Mouse (Mus musculus) myocyte (in vitro differentiated cells): ENCODE data around the gene Tas2r105. TPM values are rescaled to one million over a fixed set of nuclear protein-coding genes. Genes with fewer than 3 reads are reported as not detected.

ENCODE experiments used
- H3K27me3 ChIP-seq: one replicate; pipeline ENCODE4 v1.6.1; 2011; ENCODE audit not compliant: control insufficient read depth, insufficient read depth, insufficient read length
- H3K36me3 ChIP-seq: one replicate; pipeline ENCODE4 v1.6.1; 2011; ENCODE audit not compliant: control insufficient read depth, insufficient read depth
- H3K4me2 ChIP-seq: one replicate; pipeline ENCODE4 v1.6.1; 2011; ENCODE audit warnings: low read depth, control low read depth
- H3K4me3 ChIP-seq: one replicate; pipeline ENCODE4 v1.5.1; 2011; ENCODE audit warnings: mild to moderate bottlenecking, control low read depth, moderate library complexity
- H3K79me2 ChIP-seq: one replicate; pipeline ENCODE4 v1.6.1; 2011; ENCODE audit not compliant: control insufficient read depth, insufficient read depth
- H3ac ChIP-seq: one replicate; pipeline ENCODE4 v1.6.1; 2011; ENCODE audit not compliant: control insufficient read depth, insufficient read length
- CEBPB ChIP-seq: IDR thresholded peaks from 2 replicates; pipeline ENCODE4 v1.6.1; 2011; ENCODE audit warnings: mild to moderate bottlenecking, moderate library complexity; ENCODE audit not compliant: poor library complexity, insufficient read depth, severe bottlenecking
- E2F4 ChIP-seq: IDR thresholded peaks from one replicate; pipeline ENCODE4 v1.6.1; 2011; ENCODE audit warnings: mild to moderate bottlenecking, control low read depth, moderate library complexity; ENCODE audit not compliant: insufficient read depth
- MAX ChIP-seq: IDR thresholded peaks from one replicate; pipeline ENCODE4 v1.6.1; 2011; ENCODE audit warnings: low read depth, mild to moderate bottlenecking, control low read depth
- MYOD1 ChIP-seq, 3 experiments: IDR thresholded peaks; one replicate each; pipeline ENCODE4 v1.6.1; 2011; ENCODE audit warnings: control low read depth in 2 of 3, low read depth in 2 of 3, mild to moderate bottlenecking in 2 of 3, moderate library complexity in 1 of 3; ENCODE audit not compliant: insufficient read length in 2 of 3, control insufficient read depth in 1 of 3
- MYOG ChIP-seq, 3 experiments: IDR thresholded peaks; one replicate each; pipeline ENCODE4 v1.6.1; 2011; ENCODE audit warnings: control low read depth in 2 of 3, low read depth in 2 of 3, mild to moderate bottlenecking in 2 of 3; ENCODE audit not compliant: insufficient read length in 2 of 3, control insufficient read depth in 1 of 3, insufficient read depth in 1 of 3
- POLR2A ChIP-seq: IDR thresholded peaks from one replicate; pipeline ENCODE4 v1.6.1; 2011; ENCODE audit warnings: low read depth, mild to moderate bottlenecking, control low read depth, moderate library complexity; ENCODE audit not compliant: insufficient read length
- POLR2AphosphoS2 ChIP-seq: IDR thresholded peaks from one replicate; pipeline ENCODE4 v1.6.1; 2011; ENCODE audit warnings: low read depth, control low read depth; ENCODE audit not compliant: insufficient read length
- REST ChIP-seq: IDR thresholded peaks from one replicate; pipeline ENCODE4 v1.6.1; 2011; ENCODE audit warnings: mild to moderate bottlenecking, control low read depth, moderate library complexity; ENCODE audit not compliant: insufficient read depth, insufficient read length
- SRF ChIP-seq: IDR thresholded peaks from one replicate; pipeline ENCODE4 v1.6.1; 2011; ENCODE audit warnings: low read depth; ENCODE audit not compliant: control insufficient read depth, insufficient read length
- TCF12 ChIP-seq: IDR thresholded peaks from one replicate; pipeline ENCODE4 v1.6.1; 2011; ENCODE audit warnings: mild to moderate bottlenecking, control low read depth; ENCODE audit not compliant: poor library complexity, insufficient read depth, severe bottlenecking
- TCF3 ChIP-seq: IDR thresholded peaks from one replicate; pipeline ENCODE4 v1.6.1; 2011; ENCODE audit warnings: low read depth, control low read depth; ENCODE audit not compliant: insufficient read length
- USF1 ChIP-seq: IDR thresholded peaks from one replicate; pipeline ENCODE4 v1.6.1; 2011; ENCODE audit warnings: low read depth, mild to moderate bottlenecking, control low read depth, moderate library complexity
- polyA plus RNA-seq: library from polyadenylated mRNA; unstranded; fragments of >200 nt; fragmentation: generic; extraction: Trizol; gene quantifications from one replicate; pipeline ENCODE4 v1.2.1, GENCODE M21; 2012; ENCODE audit warnings: missing spikeins

Gene Tas2r105
- polyA plus RNA-seq: not detected

- TF ChIP-seq SRF (no peak), E2F4 (no peak), MAX (no peak), REST (no peak), TCF3 (no peak), USF1 (no peak), TCF12 (no peak), POLR2A (no peak), CEBPB (no peak), MYOD1 (IDR thresholded peaks at IDR 0.05; ENCODE audit: control insufficient read depth in 1 of 3, insufficient read length in 2 of 3, low read depth in 2 of 3) (no peak), POLR2AphosphoS2 (no peak)
- Histone ChIP-seq H3K36me3 (no peaks in the 10 kb centered on the region), H3K4me2 (no peak within 1 kb of the TSS), H3K4me3 (no peak within 1 kb of the TSS), H3ac (no peak within 1 kb of the TSS), H3K27me3 (no peaks in the 10 kb centered on the region), H3K79me2 (no peaks in the 10 kb centered on the region)
These were observed at the start of gene Tas2r105 for GRCm38 (mm10) chr6:131687395-131687794. Gene Tas2r105 (minus strand): TSS chr6:131687495.

- TF ChIP-seq CEBPB: no peak
- no peak for TF ChIP-seq SRF
- no peak for TF ChIP-seq E2F4
- TF ChIP-seq MYOG (IDR thresholded peaks at IDR 0.05; ENCODE audit: control insufficient read depth in 1 of 3, insufficient read depth in 1 of 3, insufficient read length in 2 of 3, low read depth in 2 of 3): no peak
- TF ChIP-seq MYOD1 (IDR thresholded peaks at IDR 0.05; ENCODE audit: control insufficient read depth in 1 of 3, insufficient read length in 2 of 3, low read depth in 2 of 3): no peak
- no peak for TF ChIP-seq MAX
- TF ChIP-seq REST: no peak
- Histone ChIP-seq H3K4me2 (no peak overlapping the region), H3K36me3 (no peaks in the 10 kb centered on the region), H3K79me2 (no peaks in the 10 kb centered on the region), H3K27me3 (no peaks in the 10 kb centered on the region), H3K4me3 (no peak overlapping the region), H3ac (no peak overlapping the region)
These were observed 25.5 kb upstream of the Tas2r105 start for GRCm38 (mm10) chr6:131712803-131713202.

- no peaks in the 10 kb centered on the region for H3K36me3 ChIP-seq
- TF ChIP-seq MAX (no peak), E2F4 (no peak), REST (no peak), POLR2AphosphoS2 (no peak), USF1 (no peak), MYOG (IDR thresholded peaks at IDR 0.05; ENCODE audit: control insufficient read depth in 1 of 3, insufficient read depth in 1 of 3, insufficient read length in 2 of 3, low read depth in 2 of 3) (no peak), CEBPB (no peak), SRF (no peak), TCF12 (no peak), POLR2A (no peak), MYOD1 (IDR thresholded peaks at IDR 0.05; ENCODE audit: control insufficient read depth in 1 of 3, insufficient read length in 2 of 3, low read depth in 2 of 3) (no peak), TCF3 (no peak)
- no peak within 1 kb of the TSS for H3K4me2 ChIP-seq
- H3ac ChIP-seq: no peak within 1 kb of the TSS
- no peaks in the 10 kb centered on the region for H3K27me3 ChIP-seq
- no peak within 1 kb of the TSS for H3K4me3 ChIP-seq
- H3K79me2 ChIP-seq: no peaks in the 10 kb centered on the region
These were observed 2.7 kb upstream of the Tas2r105 start, which contains the start of gene Tas2r114 for GRCm38 (mm10) chr6:131689963-131690362. Gene Tas2r114 (minus strand): TSS chr6:131690063.

GRCm38 (mm10) chr6:131685644-131686043 is 1.7 kb downstream of the Tas2r105 start, which contains the start of gene Tas2r104:
Gene Tas2r104 (minus strand): TSS chr6:131685744.
- no peak for TF ChIP-seq TCF12

GRCm38 (mm10) chr6:131678786-131679185 is 8.5 kb downstream of the Tas2r105 start, which contains the start of gene Tas2r106:
Gene Tas2r106 (minus strand): TSS chr6:131678886.
- TF ChIP-seq TCF12: no peak
- no peak for TF ChIP-seq MYOG (IDR thresholded peaks at IDR 0.05; ENCODE audit: control insufficient read depth in 1 of 3, insufficient read depth in 1 of 3, insufficient read length in 2 of 3, low read depth in 2 of 3)
- no peak for TF ChIP-seq USF1
- TF ChIP-seq MYOD1 (IDR thresholded peaks at IDR 0.05; ENCODE audit: control insufficient read depth in 1 of 3, insufficient read length in 2 of 3, low read depth in 2 of 3): no peak
- no peak for TF ChIP-seq MAX
- TF ChIP-seq TCF3: no peak
- TF ChIP-seq POLR2AphosphoS2: no peak
- TF ChIP-seq E2F4: no peak
- TF ChIP-seq REST: no peak
- no peak for TF ChIP-seq SRF
- no peak for TF ChIP-seq POLR2A
- no peak for TF ChIP-seq CEBPB
- no peaks in the 10 kb centered on the region for H3K36me3 ChIP-seq

More at GRCm38 (mm10) chr6:131685644-131686043, 1.7 kb downstream of the Tas2r105 start, which contains the start of gene Tas2r104:
- H3ac ChIP-seq: no peak within 1 kb of the TSS
- H3K4me2 ChIP-seq: no peak within 1 kb of the TSS
- H3K27me3 ChIP-seq: no peaks in the 10 kb centered on the region
- no peak within 1 kb of the TSS for H3K4me3 ChIP-seq
- no peaks in the 10 kb centered on the region for H3K36me3 ChIP-seq
- H3K79me2 ChIP-seq: no peaks in the 10 kb centered on the region

More at GRCm38 (mm10) chr6:131678786-131679185, 8.5 kb downstream of the Tas2r105 start, which contains the start of gene Tas2r106:
- no peak within 1 kb of the TSS for H3ac ChIP-seq
- no peak within 1 kb of the TSS for H3K4me3 ChIP-seq
- H3K79me2 ChIP-seq: no peaks in the 10 kb centered on the region
- H3K27me3 ChIP-seq: no peaks in the 10 kb centered on the region
- H3K4me2 ChIP-seq: no peak within 1 kb of the TSS
